Mouse (Mus musculus): ENCODE measurements around the gene Wdr72. TPM values are rescaled to one million over a fixed set of nuclear protein-coding genes. Genes with fewer than 3 reads are reported as not detected.

The Wdr72 gene
- polyA plus RNA-seq, 1 experiment from 2014 or later: 0.07 TPM

- Histone ChIP-seq H3K4me2 (no peak overlapping the region), H3K9ac (no peak overlapping the region), H3K36me3 (no peaks in the 10 kb centered on the region), H3K4me1 (replicated peaks) (no peaks in the 10 kb centered on the region), H3K27me3 (no peaks in the 10 kb centered on the region), H3K27ac (no peak overlapping the region), H3K4me3 (replicated peaks) (no peak overlapping the region), H3K9me3 (replicated peaks) (no peaks in the 10 kb centered on the region)
- DNase-seq: no peak
- 64% methylated on average over 4 of the region's 4 CpGs for WGBS (ENCODE audit: insufficient replicate concordance)
- ATAC-seq (ENCODE audit: low read depth): no peak
Observed at GRCm38 (mm10) chr9:74248084-74248483, 137.9 kb downstream of the Wdr72 start.

- H3K27me3 ChIP-seq: no peaks in the 10 kb centered on the region
- no peak overlapping the region for H3K9ac ChIP-seq
- no peak overlapping the region for H3K4me2 ChIP-seq
- no peak for ATAC-seq (ENCODE audit: low read depth)
- no peaks in the 10 kb centered on the region for H3K36me3 ChIP-seq
- no peak overlapping the region for H3K4me3 ChIP-seq (replicated peaks)
- no peaks in the 10 kb centered on the region for H3K4me1 ChIP-seq (replicated peaks)
- no peaks in the 10 kb centered on the region for H3K9me3 ChIP-seq (replicated peaks)
- WGBS (ENCODE audit: insufficient replicate concordance): 64% methylated on average over 1 of the region's 1 CpGs
- no peak overlapping the region for H3K27ac ChIP-seq
- DNase-seq: no peak
Observed at GRCm38 (mm10) chr9:74249486-74249885, 139.3 kb downstream of the Wdr72 start.

- H3K4me1 ChIP-seq (replicated peaks): no peaks in the 10 kb centered on the region
- H3K27me3 ChIP-seq: no peaks in the 10 kb centered on the region
- DNase-seq (no peak), ATAC-seq (ENCODE audit: low read depth) (no peak)
- H3K4me3 ChIP-seq (replicated peaks): no peak overlapping the region
- no peak overlapping the region for H3K4me2 ChIP-seq
- no peak overlapping the region for H3K27ac ChIP-seq
- no peaks in the 10 kb centered on the region for H3K36me3 ChIP-seq
- no peaks in the 10 kb centered on the region for H3K9me3 ChIP-seq (replicated peaks)
- no peak overlapping the region for H3K9ac ChIP-seq
- 76% methylated on average over 1 of the region's 1 CpGs for WGBS (ENCODE audit: insufficient replicate concordance)
Observed at GRCm38 (mm10) chr9:74250522-74250921, 140.4 kb downstream of the Wdr72 start.

- Histone ChIP-seq H3K36me3 (no peaks in the 10 kb centered on the region), H3K27ac (no peak overlapping the region), H3K9me3 (replicated peaks) (no peaks in the 10 kb centered on the region), H3K4me1 (replicated peaks) (no peaks in the 10 kb centered on the region), H3K4me3 (replicated peaks) (no peak overlapping the region), H3K4me2 (no peak overlapping the region), H3K9ac (no peak overlapping the region), H3K27me3 (no peaks in the 10 kb centered on the region)
- no peak for DNase-seq
- WGBS (ENCODE audit: insufficient replicate concordance): 67% methylated on average over 4 of the region's 4 CpGs
- ATAC-seq (ENCODE audit: low read depth): no peak
Observed at GRCm38 (mm10) chr9:74258389-74258788, 148.2 kb downstream of the Wdr72 start.

- no peak overlapping the region for H3K9ac ChIP-seq
- H3K27me3 ChIP-seq: no peaks in the 10 kb centered on the region
- no peak for ATAC-seq (ENCODE audit: low read depth)
Observed at GRCm38 (mm10) chr9:74277752-74278385, 167.7 kb downstream of the Wdr72 start.

GRCm38 (mm10) chr9:74282072-74282471, 171.9 kb downstream of the Wdr72 start:
- H3K27me3 ChIP-seq: no peaks in the 10 kb centered on the region
- WGBS (ENCODE audit: insufficient replicate concordance): 45% methylated on average over 3 of the region's 3 CpGs
- ATAC-seq (ENCODE audit: low read depth) (no peak), DNase-seq (no peak)
- no peak overlapping the region for H3K27ac ChIP-seq
- H3K36me3 ChIP-seq: no peaks in the 10 kb centered on the region
- H3K4me2 ChIP-seq: no peak overlapping the region
- no peak overlapping the region for H3K4me3 ChIP-seq (replicated peaks)
- H3K9me3 ChIP-seq (replicated peaks): no peaks in the 10 kb centered on the region
- no peak overlapping the region for H3K9ac ChIP-seq
- no peaks in the 10 kb centered on the region for H3K4me1 ChIP-seq (replicated peaks)

More at GRCm38 (mm10) chr9:74277752-74278385, 167.7 kb downstream of the Wdr72 start:
- Histone ChIP-seq H3K27ac (no peak overlapping the region), H3K4me2 (no peak overlapping the region), H3K4me3 (replicated peaks) (no peak overlapping the region), H3K9me3 (replicated peaks) (no peaks in the 10 kb centered on the region), H3K36me3 (no peaks in the 10 kb centered on the region), H3K4me1 (replicated peaks) (no peaks in the 10 kb centered on the region)
- 62% methylated on average over 14 of the region's 14 CpGs for WGBS (ENCODE audit: insufficient replicate concordance)
- DNase-seq: no peak

GRCm38 (mm10) chr9:74286210-74286609, 176.1 kb downstream of the Wdr72 start:
- H3K4me3 ChIP-seq (replicated peaks): no peak overlapping the region
- H3K4me2 ChIP-seq: no peak overlapping the region
- DNase-seq: no peak
- no peaks in the 10 kb centered on the region for H3K36me3 ChIP-seq
- H3K9me3 ChIP-seq (replicated peaks): no peaks in the 10 kb centered on the region
- no peaks in the 10 kb centered on the region for H3K4me1 ChIP-seq (replicated peaks)
- no peak overlapping the region for H3K9ac ChIP-seq
- no peak for ATAC-seq (ENCODE audit: low read depth)
- no peaks in the 10 kb centered on the region for H3K27me3 ChIP-seq
- no peak overlapping the region for H3K27ac ChIP-seq
- WGBS (ENCODE audit: insufficient replicate concordance): 36% methylated on average over 2 of the region's 2 CpGs

DNA sequence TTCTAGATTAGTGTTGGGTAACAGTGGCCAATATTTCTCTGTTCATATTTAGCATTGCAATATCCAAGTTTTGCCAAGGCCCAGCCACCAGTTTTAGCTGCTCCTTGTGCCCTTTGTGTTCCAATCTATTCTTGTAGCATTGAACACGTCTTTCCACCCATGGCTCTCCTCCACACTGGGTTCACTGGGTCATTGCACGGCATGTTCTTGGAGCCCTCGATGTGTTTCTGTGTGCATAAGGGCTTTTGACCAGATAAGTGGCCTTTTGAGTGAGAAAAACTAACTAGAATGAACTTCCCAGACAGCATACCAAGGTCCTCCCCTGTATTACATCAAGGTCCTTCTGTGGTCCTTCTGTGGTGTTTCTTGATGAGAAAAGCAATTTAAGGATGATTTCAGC, 184.3 kb downstream of the Wdr72 start:
- 59% methylated on average over 3 of the region's 3 CpGs for WGBS (ENCODE audit: insufficient replicate concordance)
- ATAC-seq (ENCODE audit: low read depth): no peak
- H3K27ac ChIP-seq: no peak overlapping the region

GRCm38 (mm10) chr9:74318771-74319170, 208.6 kb downstream of the Wdr72 start:
- H3K27me3 ChIP-seq: no peaks in the 10 kb centered on the region
- no peaks in the 10 kb centered on the region for H3K36me3 ChIP-seq
- H3K4me3 ChIP-seq (replicated peaks): no peak overlapping the region
- no peak overlapping the region for H3K9ac ChIP-seq
- ATAC-seq (ENCODE audit: low read depth) (no peak), DNase-seq (no peak)
- H3K9me3 ChIP-seq (replicated peaks): no peaks in the 10 kb centered on the region
- no peak overlapping the region for H3K4me2 ChIP-seq
- 56% methylated on average over 1 of the region's 1 CpGs for WGBS (ENCODE audit: insufficient replicate concordance)
- H3K4me1 ChIP-seq (replicated peaks): no peaks in the 10 kb centered on the region
- no peak overlapping the region for H3K27ac ChIP-seq

More for the DNA sequence above, 184.3 kb downstream of the Wdr72 start:
- no peak overlapping the region for H3K9ac ChIP-seq
- H3K9me3 ChIP-seq (replicated peaks): no peaks in the 10 kb centered on the region
- no peak for DNase-seq
- H3K27me3 ChIP-seq: no peaks in the 10 kb centered on the region
- no peaks in the 10 kb centered on the region for H3K36me3 ChIP-seq
- no peak overlapping the region for H3K4me2 ChIP-seq
- no peak overlapping the region for H3K4me3 ChIP-seq (replicated peaks)
- H3K4me1 ChIP-seq (replicated peaks): no peaks in the 10 kb centered on the region

- H3K4me2 ChIP-seq: no peak overlapping the region
- H3K4me1 ChIP-seq (replicated peaks): no peaks in the 10 kb centered on the region
- ATAC-seq (ENCODE audit: low read depth) (peak; percentile 75), DNase-seq (no peak)
- H3K4me3 ChIP-seq (replicated peaks): no peak overlapping the region
- no peaks in the 10 kb centered on the region for H3K36me3 ChIP-seq
- H3K27ac ChIP-seq: peak overlapping the region; percentile 24
- H3K9ac ChIP-seq: no peak overlapping the region
- no peaks in the 10 kb centered on the region for H3K9me3 ChIP-seq (replicated peaks)
- H3K27me3 ChIP-seq: no peaks in the 10 kb centered on the region
- WGBS (ENCODE audit: insufficient replicate concordance): 56% methylated on average over 11 of the region's 11 CpGs
Observed at GRCm38 (mm10) chr9:74324089-74324924, 214.2 kb downstream of the Wdr72 start.

DNA sequence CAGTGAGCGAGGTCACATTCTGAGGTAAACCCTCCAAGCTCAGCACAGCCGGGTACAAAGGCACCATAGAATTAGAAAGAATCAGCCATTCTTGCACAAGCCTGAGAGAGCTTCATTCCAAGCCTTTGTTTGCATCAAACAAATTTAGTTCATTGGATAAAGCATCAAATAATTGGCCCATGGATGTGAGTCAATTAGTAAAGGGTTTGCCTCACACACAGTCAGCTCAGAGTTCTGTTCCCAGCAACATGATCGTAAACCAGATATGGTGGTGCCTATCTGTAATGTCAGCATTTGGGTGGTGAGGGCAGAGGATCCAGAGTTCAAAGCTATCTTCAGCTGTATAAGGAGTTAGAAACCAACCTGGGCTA, 214.8 kb downstream of the Wdr72 start:
- H3K4me3 ChIP-seq (replicated peaks): no peak overlapping the region
- no peaks in the 10 kb centered on the region for H3K4me1 ChIP-seq (replicated peaks)
- H3K36me3 ChIP-seq: no peaks in the 10 kb centered on the region
- no peak overlapping the region for H3K4me2 ChIP-seq
- no peak for ATAC-seq (ENCODE audit: low read depth)
- no peak overlapping the region for H3K9ac ChIP-seq
- WGBS (ENCODE audit: insufficient replicate concordance): 60% methylated on average over 3 of the region's 3 CpGs
- no peaks in the 10 kb centered on the region for H3K27me3 ChIP-seq
- H3K27ac ChIP-seq: peak overlapping the region; percentile 24; the same call in 1 of the 2 replicates
- no peak for DNase-seq
- no peaks in the 10 kb centered on the region for H3K9me3 ChIP-seq (replicated peaks)

GRCm38 (mm10) chr9:74325981-74326380, 215.8 kb downstream of the Wdr72 start:
- Histone ChIP-seq H3K27ac (no peak overlapping the region; the same call in 1 of the 2 replicates), H3K4me1 (replicated peaks) (no peaks in the 10 kb centered on the region), H3K27me3 (no peaks in the 10 kb centered on the region), H3K36me3 (no peaks in the 10 kb centered on the region), H3K9me3 (replicated peaks) (no peaks in the 10 kb centered on the region), H3K4me2 (no peak overlapping the region), H3K9ac (no peak overlapping the region), H3K4me3 (replicated peaks) (no peak overlapping the region)
- no peak for DNase-seq
- ATAC-seq (ENCODE audit: low read depth): no peak
- WGBS (ENCODE audit: insufficient replicate concordance): 62% methylated on average over 1 of the region's 1 CpGs

All from liver, embryonic 13.5 days (tissue).